Mouse (Mus musculus): ENCODE results near the gene Krtap5-1.

DNA sequence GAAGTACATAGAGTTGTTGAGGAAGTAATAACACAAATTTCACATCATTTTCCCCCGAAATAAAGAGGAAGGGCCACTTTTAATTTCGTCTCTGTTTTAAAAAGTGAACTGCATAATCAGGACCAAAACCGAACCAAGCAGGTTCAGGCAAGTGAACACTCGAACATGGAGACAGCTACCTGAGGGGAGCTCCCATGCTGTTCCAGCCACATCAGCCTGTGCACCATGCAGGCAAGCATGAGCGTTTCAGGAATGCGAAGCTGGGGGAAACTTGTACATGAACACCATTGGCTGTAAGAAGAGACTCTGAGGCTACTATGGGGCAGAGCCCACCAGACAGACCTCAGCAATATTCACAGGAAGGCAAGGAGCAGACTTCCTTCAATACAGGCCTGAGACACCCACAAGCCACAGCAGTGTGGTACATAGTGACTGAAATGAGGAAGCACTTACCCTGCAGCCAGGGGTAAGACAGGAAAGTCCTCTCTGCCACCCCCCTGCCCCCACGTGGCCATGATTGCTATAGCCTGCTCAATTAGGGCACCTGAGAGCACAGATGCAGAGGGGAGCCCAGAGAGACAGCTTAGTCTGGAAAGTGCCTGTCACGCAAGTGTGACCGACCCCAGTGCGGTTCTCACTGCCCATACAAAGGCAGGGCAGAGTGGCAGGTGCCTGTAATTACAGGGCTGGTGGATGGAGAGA is 43.5 kb upstream of the Krtap5-1 start:
- TF ChIP-seq CTCF (IDR thresholded peaks at IDR 0.05; ENCODE audit: insufficient read depth, low read length) (no peak), POLR2A (IDR thresholded peaks at IDR 0.05; ENCODE audit: borderline replicate concordance, extremely low read depth, low read depth, low read length) (no peak)

Measured in lung, adult 2 months (tissue).